Mouse (Mus musculus): ENCODE results near the gene 3110082I17Rik. TPM values are rescaled to one million over a fixed set of nuclear protein-coding genes. Genes with fewer than 3 reads are reported as not detected.

Gene 3110082I17Rik
- polyA plus RNA-seq, 1 experiment from 2014 or later: 33.5 TPM

DNA sequence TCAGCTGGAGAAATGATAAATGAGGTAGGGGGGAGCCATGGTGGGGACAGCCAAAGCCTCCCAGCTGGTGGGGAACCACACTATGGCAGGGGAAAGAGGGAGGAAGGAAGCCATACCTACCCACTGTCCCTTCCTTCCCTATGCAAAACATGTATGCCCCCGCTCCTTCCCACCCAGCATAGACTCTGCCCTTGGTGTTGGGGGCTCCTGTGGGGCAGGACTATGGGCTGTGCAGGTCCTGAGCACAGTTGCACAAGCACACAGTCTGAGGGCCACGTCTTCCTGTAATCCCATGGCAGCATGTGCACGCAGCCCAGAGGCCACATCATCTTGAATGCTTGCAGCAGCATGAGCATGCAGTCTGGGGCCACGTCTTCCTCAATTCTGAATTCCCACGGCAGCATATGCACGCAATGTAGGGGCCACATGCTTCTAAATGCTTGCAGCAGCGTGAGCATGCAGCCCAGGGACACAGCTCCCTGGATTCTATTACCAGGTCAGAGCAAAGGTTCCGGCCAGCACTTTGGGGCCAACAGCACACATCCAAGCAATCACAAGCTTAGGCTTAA, 56.6 kb downstream of the 3110082I17Rik start:
- Histone ChIP-seq H3K36me3 (no peaks in the 10 kb centered on the region), H3K4me2 (0 out of 2 replicates have a peak overlapping the region, but pooled peaks have one; percentile 23), H3K9me3 (replicated peaks) (no peaks in the 10 kb centered on the region), H3K4me1 (peaks cover 59% of the 10 kb centered on the region), H3K27me3 (replicated peaks) (no peaks in the 10 kb centered on the region), H3K27ac (peak overlapping the region; percentile 75), H3K9ac (no peak overlapping the region), H3K4me3 (no peak overlapping the region)
- WGBS (ENCODE audit: insufficient replicate concordance): 53% methylated on average over 8 of the region's 8 CpGs
- ATAC-seq: no peak

- Histone ChIP-seq H3K4me2 (no peak overlapping the region), H3K9me3 (replicated peaks) (no peaks in the 10 kb centered on the region), H3K4me1 (peaks cover 59% of the 10 kb centered on the region), H3K27me3 (replicated peaks) (no peaks in the 10 kb centered on the region), H3K36me3 (no peaks in the 10 kb centered on the region), H3K4me3 (no peak overlapping the region), H3K27ac (no peak overlapping the region), H3K9ac (no peak overlapping the region)
- 79% methylated on average over 2 of the region's 2 CpGs for WGBS (ENCODE audit: insufficient replicate concordance)
- no peak for ATAC-seq
Observed at GRCm38 (mm10) chr5:139402106-139402505, 58.2 kb downstream of the 3110082I17Rik start.

- Histone ChIP-seq H3K4me1 (peaks cover 54% of the 10 kb centered on the region), H3K36me3 (peaks cover 16% of the 10 kb centered on the region), H3K27me3 (replicated peaks) (no peaks in the 10 kb centered on the region), H3K9me3 (replicated peaks) (no peaks in the 10 kb centered on the region), H3K4me2 (no peak overlapping the region), H3K9ac (no peak overlapping the region), H3K4me3 (no peak overlapping the region), H3K27ac (no peak overlapping the region)
- no peak for ATAC-seq
- 86% methylated on average over 14 of the region's 14 CpGs for WGBS (ENCODE audit: insufficient replicate concordance)
Observed at GRCm38 (mm10) chr5:139399991-139400390, 60.3 kb downstream of the 3110082I17Rik start.

DNA sequence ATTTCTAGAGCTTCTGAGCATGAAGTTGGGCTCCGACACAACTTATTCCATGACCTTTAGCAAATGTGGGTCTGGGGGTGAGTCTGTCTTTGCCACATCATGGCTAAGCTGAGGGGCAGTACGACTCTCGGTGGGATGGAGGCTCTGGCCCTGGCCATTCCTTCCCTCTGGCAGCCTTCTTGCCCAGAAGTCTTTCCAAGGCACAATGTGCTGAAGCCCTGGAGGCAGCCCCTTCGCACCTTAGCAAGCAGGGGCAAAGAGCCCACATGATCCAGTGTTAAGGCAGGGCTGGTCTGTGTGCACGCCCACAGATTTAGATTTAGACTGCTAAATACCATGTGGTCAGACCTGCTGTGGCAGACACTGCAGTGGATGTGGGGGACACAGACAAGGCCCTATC, 61.5 kb downstream of the 3110082I17Rik start:
- no peak overlapping the region; the same call in 1 of the 2 replicates for H3K9ac ChIP-seq
- H3K4me2 ChIP-seq: no peak overlapping the region
- 75% methylated on average over 5 of the region's 5 CpGs for WGBS (ENCODE audit: insufficient replicate concordance)
- H3K27ac ChIP-seq: no peak overlapping the region
- peaks cover 28% of the 10 kb centered on the region for H3K36me3 ChIP-seq
- no peaks in the 10 kb centered on the region for H3K9me3 ChIP-seq (replicated peaks)
- ATAC-seq: no peak
- H3K27me3 ChIP-seq (replicated peaks): no peaks in the 10 kb centered on the region
- peaks cover 54% of the 10 kb centered on the region for H3K4me1 ChIP-seq
- no peak overlapping the region for H3K4me3 ChIP-seq

- no peaks in the 10 kb centered on the region for H3K9me3 ChIP-seq (replicated peaks)
- peak overlapping the region; percentile 51 for H3K9ac ChIP-seq
- H3K4me1 ChIP-seq: peaks cover 54% of the 10 kb centered on the region
- no peak overlapping the region for H3K4me3 ChIP-seq
- 25% methylated on average over 5 of the region's 5 CpGs for WGBS (ENCODE audit: insufficient replicate concordance)
- peak overlapping the region; percentile 76 for H3K27ac ChIP-seq
- peaks cover 34% of the 10 kb centered on the region for H3K36me3 ChIP-seq
- H3K4me2 ChIP-seq: peak overlapping the region; percentile 20; the same call in 1 of the 2 replicates
- no peaks in the 10 kb centered on the region for H3K27me3 ChIP-seq (replicated peaks)
- peak; percentile 73 for ATAC-seq
Observed at GRCm38 (mm10) chr5:139397959-139398753, 62.2 kb downstream of the 3110082I17Rik start.

GRCm38 (mm10) chr5:139397359-139397916, 62.9 kb downstream of the 3110082I17Rik start:
- Histone ChIP-seq H3K4me3 (no peak overlapping the region), H3K9ac (peak overlapping the region; percentile 51; the same call in 1 of the 2 replicates), H3K27me3 (replicated peaks) (no peaks in the 10 kb centered on the region), H3K36me3 (peaks cover 41% of the 10 kb centered on the region), H3K27ac (peak overlapping the region; percentile 76), H3K9me3 (replicated peaks) (no peaks in the 10 kb centered on the region), H3K4me2 (no peak overlapping the region), H3K4me1 (peaks cover 61% of the 10 kb centered on the region)
- ATAC-seq: no peak
- WGBS (ENCODE audit: insufficient replicate concordance): 78% methylated on average over 4 of the region's 4 CpGs

GRCm38 (mm10) chr5:139395528-139395927, 64.8 kb downstream of the 3110082I17Rik start:
- no peak for ATAC-seq
- H3K4me1 ChIP-seq: peaks cover 80% of the 10 kb centered on the region

GRCm38 (mm10) chr5:139394399-139394798, 65.9 kb downstream of the 3110082I17Rik start:
- peak; percentile 63 for ATAC-seq
- H3K4me2 ChIP-seq: peak overlapping the region; percentile 48
- 26% methylated on average over 7 of the region's 7 CpGs for WGBS (ENCODE audit: insufficient replicate concordance)
- H3K9ac ChIP-seq: peak overlapping the region; percentile 52
- H3K4me1 ChIP-seq: peaks cover 88% of the 10 kb centered on the region
- H3K36me3 ChIP-seq: peaks cover 58% of the 10 kb centered on the region
- H3K9me3 ChIP-seq (replicated peaks): no peaks in the 10 kb centered on the region
- peak overlapping the region; percentile 100 for H3K27ac ChIP-seq
- peak overlapping the region; percentile 13; the same call in 1 of the 2 replicates for H3K4me3 ChIP-seq
- no peaks in the 10 kb centered on the region for H3K27me3 ChIP-seq (replicated peaks)

More at GRCm38 (mm10) chr5:139395528-139395927, 64.8 kb downstream of the 3110082I17Rik start:
- H3K9ac ChIP-seq: no peak overlapping the region
- H3K27ac ChIP-seq: peak overlapping the region; percentile 100; the same call in 1 of the 2 replicates
- no peaks in the 10 kb centered on the region for H3K9me3 ChIP-seq (replicated peaks)
- no peak overlapping the region for H3K4me3 ChIP-seq
- WGBS (ENCODE audit: insufficient replicate concordance): 87% methylated on average over 4 of the region's 4 CpGs
- peaks cover 58% of the 10 kb centered on the region for H3K36me3 ChIP-seq
- no peaks in the 10 kb centered on the region for H3K27me3 ChIP-seq (replicated peaks)
- no peak overlapping the region for H3K4me2 ChIP-seq

DNA sequence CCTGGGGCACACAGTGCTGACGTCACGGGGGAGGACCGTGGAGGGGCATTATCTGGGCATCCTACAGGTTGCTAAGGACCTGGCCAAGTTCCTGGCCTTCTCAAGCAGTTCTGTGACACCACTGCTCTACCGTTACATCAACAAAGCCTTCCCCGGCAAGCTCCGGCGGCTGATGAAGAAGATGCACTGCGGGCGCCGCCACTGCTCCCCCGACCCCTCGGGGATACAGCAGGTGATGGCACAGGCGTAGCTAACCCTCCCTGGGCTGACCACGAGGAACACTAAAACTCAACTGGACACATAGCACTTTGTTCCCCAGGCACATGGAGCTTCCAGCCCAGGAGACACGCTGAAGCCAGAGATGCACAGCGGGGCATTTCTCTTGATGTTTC, 67.1 kb downstream of the 3110082I17Rik start:
- peaks cover 63% of the 10 kb centered on the region for H3K36me3 ChIP-seq
- peaks cover 91% of the 10 kb centered on the region for H3K4me1 ChIP-seq
- 94% methylated on average over 16 of the region's 16 CpGs for WGBS (ENCODE audit: insufficient replicate concordance)

GRCm38 (mm10) chr5:139392219-139393196, 67.8 kb downstream of the 3110082I17Rik start:
- Histone ChIP-seq H3K27me3 (replicated peaks) (no peaks in the 10 kb centered on the region), H3K4me1 (peaks cover 91% of the 10 kb centered on the region), H3K36me3 (peaks cover 67% of the 10 kb centered on the region), H3K4me3 (peak overlapping the region; percentile 73), H3K9me3 (replicated peaks) (no peaks in the 10 kb centered on the region), H3K9ac (peak overlapping the region; percentile 93), H3K27ac (peak overlapping the region; percentile 100), H3K4me2 (peak overlapping the region; percentile 91)
- 91% methylated on average over 37 of the region's 37 CpGs for WGBS (ENCODE audit: insufficient replicate concordance)
- ATAC-seq: no peak

More for the DNA sequence above, 67.1 kb downstream of the 3110082I17Rik start:
- Histone ChIP-seq H3K9ac (peak overlapping the region; percentile 32), H3K9me3 (replicated peaks) (no peaks in the 10 kb centered on the region), H3K4me3 (no peak overlapping the region), H3K4me2 (peak overlapping the region; percentile 91), H3K27me3 (replicated peaks) (no peaks in the 10 kb centered on the region), H3K27ac (peak overlapping the region; percentile 100)
- no peak for ATAC-seq

DNA sequence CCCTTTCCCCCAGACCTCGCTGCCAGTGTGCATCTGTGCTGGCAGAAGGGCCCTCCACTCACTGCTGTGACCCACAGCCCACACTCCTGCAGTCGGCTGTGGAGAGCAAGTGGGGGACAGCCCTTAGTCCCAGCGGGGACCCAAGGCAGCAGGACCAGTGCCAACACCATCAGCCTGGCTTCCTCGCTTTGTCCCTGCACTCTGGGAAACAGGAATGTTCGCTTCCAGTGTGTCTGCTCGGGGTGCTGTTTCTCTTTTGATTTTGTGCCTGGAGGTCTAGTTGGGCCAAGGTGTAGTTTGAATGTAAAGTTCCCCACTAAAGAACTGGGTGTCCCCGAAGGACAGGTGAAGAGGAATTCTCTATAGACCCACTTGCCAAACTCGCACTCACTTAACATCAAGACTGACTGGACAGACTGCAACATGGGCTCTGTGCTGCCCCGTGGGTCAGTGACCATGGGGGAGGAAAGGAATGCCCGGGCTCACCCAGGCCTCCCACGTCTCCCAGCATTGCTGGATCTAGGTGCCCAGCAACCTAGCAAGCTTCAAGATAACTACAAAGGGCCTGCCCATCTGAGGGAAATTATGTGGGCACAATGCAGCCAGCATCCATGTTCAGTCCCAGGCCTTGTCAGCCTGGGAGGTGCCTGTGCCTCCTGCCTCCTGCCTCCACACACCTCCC, 68.9 kb downstream of the 3110082I17Rik start:
- peak overlapping the region; percentile 73 for H3K4me3 ChIP-seq
- no peaks in the 10 kb centered on the region for H3K27me3 ChIP-seq (replicated peaks)
- H3K4me2 ChIP-seq: peak overlapping the region; percentile 91
- 82% methylated on average over 11 of the region's 11 CpGs for WGBS (ENCODE audit: insufficient replicate concordance)
- H3K9ac ChIP-seq: peak overlapping the region; percentile 93
- no peak for ATAC-seq
- H3K4me1 ChIP-seq: peaks cover 91% of the 10 kb centered on the region
- H3K36me3 ChIP-seq: peaks cover 72% of the 10 kb centered on the region
- H3K27ac ChIP-seq: peak overlapping the region; percentile 100
- no peaks in the 10 kb centered on the region for H3K9me3 ChIP-seq (replicated peaks)

Measured in liver, embryonic 12.5 days (tissue).